Mouse (Mus musculus): Measurements from ENCODE around the gene Fpr3. TPM values are rescaled to one million over a fixed set of nuclear protein-coding genes. Genes with fewer than 3 reads are reported as not detected.
A peak's percentile ranks its signal among the peaks of the same experiment; 100 is the strongest.

Gene Fpr3
- polyA plus RNA-seq, 1 experiment, result not detected

- Histone ChIP-seq H3K27me3 (ENCODE audit: control insufficient read depth, insufficient read depth, low read length) (no peaks in the 10 kb centered on the region; the same call in 1 of the 2 replicates), H3K27ac (ENCODE audit: insufficient read depth, low read length) (no peak overlapping the region), H3K4me3 (ENCODE audit: extremely low read depth, insufficient read depth, insufficient read length) (no peak overlapping the region), H3K4me1 (ENCODE audit: control insufficient read depth, insufficient read depth, insufficient read length) (no peaks in the 10 kb centered on the region; the same call in 1 of the 2 replicates), H3K36me3 (ENCODE audit: control insufficient read depth, insufficient read depth, low read length) (no peaks in the 10 kb centered on the region)
- TF ChIP-seq POLR2A (IDR thresholded peaks at IDR 0.05; ENCODE audit: low read depth, low read length) (no peak), CTCF (IDR thresholded peaks at IDR 0.05; ENCODE audit: extremely low read depth, insufficient read depth, insufficient read length, insufficient replicate concordance) (no peak)
- 77% methylated on average over 3 of the region's 3 CpGs for WGBS
- no peak for DNase-seq (ENCODE audit: low read depth in 1 of 2, low spot score in 2 of 2)
These were observed 5.0 kb upstream of the Fpr3 start for GRCm38 (mm10) chr17:17882672-17883071.

- no peak for DNase-seq (ENCODE audit: low read depth in 1 of 2, low spot score in 2 of 2)
- H3K4me1 ChIP-seq (ENCODE audit: control insufficient read depth, insufficient read depth, insufficient read length), result no peaks in the 10 kb centered on the region
- TF ChIP-seq CTCF (IDR thresholded peaks at IDR 0.05; ENCODE audit: extremely low read depth, insufficient read depth, insufficient read length, insufficient replicate concordance) (no peak), POLR2A (IDR thresholded peaks at IDR 0.05; ENCODE audit: low read depth, low read length) (no peak)
- H3K27ac ChIP-seq (ENCODE audit: insufficient read depth, low read length), result no peak within 1 kb of the TSS
- no peaks in the 10 kb centered on the region for H3K36me3 ChIP-seq (ENCODE audit: control insufficient read depth, insufficient read depth, low read length)
- H3K27me3 ChIP-seq (ENCODE audit: control insufficient read depth, insufficient read depth, low read length), result no peaks in the 10 kb centered on the region; the same call in 1 of the 2 replicates
- no peak within 1 kb of the TSS; the same call in 1 of the 2 replicates for H3K4me3 ChIP-seq (ENCODE audit: extremely low read depth, insufficient read depth, insufficient read length)
- WGBS, result 75% methylated on average over 1 of the region's 1 CpGs
These were observed 3.8 kb upstream of the Fpr3 start, which contains the start of gene Fpr1 for GRCm38 (mm10) chr17:17883840-17884239. Gene Fpr1, minus strand, starts transcription at chr17:17883940.

GRCm38 (mm10) chr17:17889732-17890425 is 2.2 kb downstream of the Fpr3 start:
- H3K36me3 ChIP-seq (ENCODE audit: control insufficient read depth, insufficient read depth, low read length), result no peaks in the 10 kb centered on the region

GRCm38 (mm10) chr17:17896039-17896438 is 8.4 kb downstream of the Fpr3 start:
- peak in 1 of 2 experiments; percentile 7 for DNase-seq (ENCODE audit: low read depth in 1 of 2, low spot score in 2 of 2)
- H3K27me3 ChIP-seq (ENCODE audit: control insufficient read depth, insufficient read depth, low read length), result no peaks in the 10 kb centered on the region
- 3% methylated on average over 4 of the region's 4 CpGs for WGBS
- H3K4me1 ChIP-seq (ENCODE audit: control insufficient read depth, insufficient read depth, insufficient read length), result no peaks in the 10 kb centered on the region
- no peaks in the 10 kb centered on the region for H3K36me3 ChIP-seq (ENCODE audit: control insufficient read depth, insufficient read depth, low read length)
- no peak overlapping the region for H3K27ac ChIP-seq (ENCODE audit: insufficient read depth, low read length)
- no peak for TF ChIP-seq POLR2A (IDR thresholded peaks at IDR 0.05; ENCODE audit: low read depth, low read length)
- TF ChIP-seq CTCF (IDR thresholded peaks at IDR 0.05; ENCODE audit: extremely low read depth, insufficient read depth, insufficient read length, insufficient replicate concordance), result peak; percentile 14; the same call in 1 of the 2 replicates
- no peak overlapping the region for H3K4me3 ChIP-seq (ENCODE audit: extremely low read depth, insufficient read depth, insufficient read length)

More at GRCm38 (mm10) chr17:17889732-17890425, 2.2 kb downstream of the Fpr3 start:
- no peak overlapping the region for H3K4me3 ChIP-seq (ENCODE audit: extremely low read depth, insufficient read depth, insufficient read length)
- 85% methylated on average over 2 of the region's 2 CpGs for WGBS
- H3K27ac ChIP-seq (ENCODE audit: insufficient read depth, low read length), result no peak overlapping the region
- no peak for DNase-seq (ENCODE audit: low read depth in 1 of 2, low spot score in 2 of 2)
- TF ChIP-seq CTCF (IDR thresholded peaks at IDR 0.05; ENCODE audit: extremely low read depth, insufficient read depth, insufficient read length, insufficient replicate concordance) (no peak), POLR2A (IDR thresholded peaks at IDR 0.05; ENCODE audit: low read depth, low read length) (no peak)
- no peaks in the 10 kb centered on the region for H3K4me1 ChIP-seq (ENCODE audit: control insufficient read depth, insufficient read depth, insufficient read length)
- H3K27me3 ChIP-seq (ENCODE audit: control insufficient read depth, insufficient read depth, low read length), result no peaks in the 10 kb centered on the region

- no peak for TF ChIP-seq POLR2A (IDR thresholded peaks at IDR 0.05; ENCODE audit: low read depth, low read length)
- no peaks in the 10 kb centered on the region for H3K27me3 ChIP-seq (ENCODE audit: control insufficient read depth, insufficient read depth, low read length)
- DNase-seq (ENCODE audit: low read depth in 1 of 2, low spot score in 2 of 2), result no peak
- H3K4me3 ChIP-seq (ENCODE audit: extremely low read depth, insufficient read depth, insufficient read length), result no peak overlapping the region
- no peak overlapping the region for H3K27ac ChIP-seq (ENCODE audit: insufficient read depth, low read length)
- no peaks in the 10 kb centered on the region for H3K36me3 ChIP-seq (ENCODE audit: control insufficient read depth, insufficient read depth, low read length)
- 82% methylated on average over 2 of the region's 2 CpGs for WGBS
- no peaks in the 10 kb centered on the region for H3K4me1 ChIP-seq (ENCODE audit: control insufficient read depth, insufficient read depth, insufficient read length)
These were observed 11.6 kb downstream of the Fpr3 start for GRCm38 (mm10) chr17:17899268-17899667.

- no peak overlapping the region for H3K4me3 ChIP-seq (ENCODE audit: extremely low read depth, insufficient read depth, insufficient read length)
- WGBS, result 18% methylated on average over 1 of the region's 1 CpGs
- H3K27ac ChIP-seq (ENCODE audit: insufficient read depth, low read length), result no peak overlapping the region
- H3K27me3 ChIP-seq (ENCODE audit: control insufficient read depth, insufficient read depth, low read length), result no peaks in the 10 kb centered on the region
- no peaks in the 10 kb centered on the region for H3K4me1 ChIP-seq (ENCODE audit: control insufficient read depth, insufficient read depth, insufficient read length)
- no peak for TF ChIP-seq POLR2A (IDR thresholded peaks at IDR 0.05; ENCODE audit: low read depth, low read length)
- TF ChIP-seq CTCF (IDR thresholded peaks at IDR 0.05; ENCODE audit: extremely low read depth, insufficient read depth, insufficient read length, insufficient replicate concordance), result no peak
- H3K36me3 ChIP-seq (ENCODE audit: control insufficient read depth, insufficient read depth, low read length), result no peaks in the 10 kb centered on the region
- DNase-seq (ENCODE audit: low read depth in 1 of 2, low spot score in 2 of 2), result peak; percentile 13 to 19
These were observed 13.1 kb downstream of the Fpr3 start for GRCm38 (mm10) chr17:17900768-17901167.

Measured in spleen, adult 2 months (tissue).